Mouse (Mus musculus) neural tube, embryonic 11.5 days (tissue): ENCODE data around the gene Olfr658. TPM values are rescaled to one million over a fixed set of nuclear protein-coding genes. Genes with fewer than 3 reads are reported as not detected.

Source experiments
- ATAC-seq: fragments of 200-750 bp; cut with Nextera tagmentation; 2 replicates; pipeline ENCODE4 v1.8.0; 2017; ENCODE audit warnings: moderate number of reproducible peaks, mild to moderate bottlenecking, moderate TSS enrichment, moderate library complexity; ENCODE audit not compliant: insufficient read depth, low FRiP score, low TSS enrichment
- DNase-seq: peaks from one replicate; pipeline ENCODE4 v3.0.0-alpha.2; 2015; ENCODE audit warnings: low spot score
- H3K27ac ChIP-seq: fragments of 300-500 bp; sonication (generic); 2 replicates; pipeline ENCODE4 v1.5.1; 2014; ENCODE audit warnings: low read depth, mild to moderate bottlenecking, low read length
- H3K27me3 ChIP-seq: fragments of 300-500 bp; sonication (generic); 2 replicates; pipeline ENCODE4 v1.6.1; 2014; ENCODE audit warnings: mild to moderate bottlenecking, low read length, mixed read lengths; ENCODE audit not compliant: control insufficient read depth, insufficient read depth
- H3K36me3 ChIP-seq: fragments of 300-500 bp; sonication (generic); 2 replicates; pipeline ENCODE4 v1.6.1; 2014; ENCODE audit warnings: mild to moderate bottlenecking, low read length, moderate library complexity, mixed read lengths; ENCODE audit not compliant: control insufficient read depth, insufficient read depth
- H3K4me1 ChIP-seq: fragments of 300-500 bp; sonication (generic); 2 replicates; pipeline ENCODE4 v1.6.1; 2014; ENCODE audit warnings: low read length, mixed read lengths; ENCODE audit not compliant: control insufficient read depth, insufficient read depth
- H3K4me2 ChIP-seq: fragments of 300-500 bp; sonication (generic); 2 replicates; pipeline ENCODE4 v1.6.1; 2014; ENCODE audit warnings: low read depth, mild to moderate bottlenecking, moderate library complexity
- H3K4me3 ChIP-seq: fragments of 300-500 bp; sonication (generic); 2 replicates; pipeline ENCODE4 v1.5.1; 2014; ENCODE audit warnings: low read depth, low read length
- H3K9ac ChIP-seq: fragments of 300-500 bp; sonication (generic); 2 replicates; pipeline ENCODE4 v1.6.1; 2014; ENCODE audit warnings: mild to moderate bottlenecking, low read length
- H3K9me3 ChIP-seq: fragments of 300-500 bp; sonication (generic); 2 replicates; pipeline ENCODE4 v1.6.1; 2016; ENCODE audit warnings: low read length; ENCODE audit not compliant: control insufficient read depth
- WGBS: fragments of 180-500 bp; shearing (Covaris S2); extraction: QIAGEN DNeasy Blood & Tissue Kit; methylation state at CpG from one replicate; pipeline ENCODE4 v1.1.7; 2014; 5-methylcytosine and 5-hydroxymethylcytosine counted together
- polyA plus RNA-seq: library from polyadenylated mRNA; unstranded; fragments of >200 nt; fragmentation: Nextera tagmentation; extraction: Ambion mirVana; gene quantifications from 2 replicates; pipeline ENCODE4 v1.2.1, GENCODE M21; 2014

Olfr658 gene
- polyA plus RNA-seq = 0.08 TPM in 1 of 2 replicates, not detected in the other

DNA sequence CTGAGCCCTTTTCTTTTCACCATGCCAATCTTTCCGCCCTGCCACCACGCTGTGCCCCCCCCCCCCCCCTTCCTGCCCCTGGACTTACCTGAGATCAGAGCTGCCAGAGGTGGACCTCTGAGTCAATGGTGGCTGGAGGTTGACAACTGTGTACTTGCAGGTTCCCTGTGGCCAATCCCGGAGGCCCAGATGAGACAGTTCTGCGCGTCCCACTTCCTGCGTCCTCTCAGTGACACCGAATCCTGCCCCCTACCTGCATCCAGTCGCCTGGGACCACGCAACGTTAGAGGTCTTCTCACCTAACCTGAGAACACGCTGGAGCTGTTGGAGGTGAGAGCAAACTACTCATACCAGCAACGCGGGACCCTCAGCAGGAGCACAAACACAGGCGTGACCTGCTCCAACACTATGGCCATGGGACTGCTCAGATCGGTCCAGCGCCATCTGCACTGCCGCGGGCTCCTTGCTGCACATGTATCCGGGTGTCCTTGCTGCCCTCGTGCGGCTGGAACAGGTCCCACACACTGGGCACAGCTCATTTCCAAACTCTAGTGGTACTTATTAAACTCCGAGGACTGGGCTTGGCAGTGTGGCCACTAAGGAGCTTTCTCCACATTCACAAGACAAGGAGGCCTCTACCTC is at the start of gene Olfr658:
Gene Olfr658 (minus strand): TSS at position 465 of the 642 bp plus-strand sequence.
- no peaks in the 10 kb centered on the region for H3K36me3 ChIP-seq
- no peaks in the 10 kb centered on the region for H3K9me3 ChIP-seq
- no peaks in the 10 kb centered on the region for H3K27me3 ChIP-seq
- no peaks in the 10 kb centered on the region for H3K4me1 ChIP-seq
- DNase-seq (peak; percentile 72), ATAC-seq (peak; percentile 91)
- H3K4me3 ChIP-seq = peak within 1 kb of the TSS; percentile 27
- H3K27ac ChIP-seq = no peak within 1 kb of the TSS
- H3K4me2 ChIP-seq = peak within 1 kb of the TSS; percentile 37
- 24% methylated on average over 22 of the region's 22 CpGs for WGBS
- H3K9ac ChIP-seq = no peak within 1 kb of the TSS

GRCm38 (mm10) chr7:104686201-104686600 is 39.1 kb upstream of the Olfr658 start, which contains the start of gene Olfr661:
Gene Olfr661, plus strand, starts transcription at chr7:104686501.
- H3K27ac ChIP-seq = no peak within 1 kb of the TSS
- ATAC-seq (no peak), DNase-seq (no peak)
- H3K4me2 ChIP-seq = no peak within 1 kb of the TSS
- 90% methylated on average over 2 of the region's 2 CpGs for WGBS
- no peaks in the 10 kb centered on the region for H3K9me3 ChIP-seq
- H3K4me3 ChIP-seq = no peak within 1 kb of the TSS
- H3K9ac ChIP-seq = no peak within 1 kb of the TSS
- H3K36me3 ChIP-seq = no peaks in the 10 kb centered on the region
- no peaks in the 10 kb centered on the region for H3K4me1 ChIP-seq
- H3K27me3 ChIP-seq = no peaks in the 10 kb centered on the region

DNA sequence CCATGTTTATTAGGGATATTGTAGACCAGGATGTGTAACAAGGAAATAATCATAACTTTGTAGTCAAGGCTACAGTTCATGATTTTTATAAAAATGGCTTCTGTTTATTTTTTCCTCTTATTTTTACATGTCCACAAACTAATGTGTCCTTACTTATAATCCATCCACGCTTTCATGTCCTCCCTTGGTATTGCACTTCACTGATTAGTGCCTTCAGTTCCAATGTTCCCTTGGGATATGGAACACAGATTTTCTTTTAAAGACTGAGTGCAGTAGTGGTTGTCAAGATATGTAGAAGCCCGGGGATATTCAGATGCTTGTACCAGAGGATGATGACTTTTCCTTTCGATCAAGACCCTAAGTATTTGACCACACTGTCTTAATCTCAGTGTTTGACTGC is 19.3 kb upstream of the Olfr658 start, which contains the start of gene Olfr659:
Gene Olfr659 (plus strand): TSS at position 301 of the 400 bp plus-strand sequence.
- Histone ChIP-seq H3K9ac (no peak within 1 kb of the TSS), H3K4me1 (no peaks in the 10 kb centered on the region), H3K4me2 (no peak within 1 kb of the TSS), H3K9me3 (no peaks in the 10 kb centered on the region), H3K27me3 (no peaks in the 10 kb centered on the region), H3K4me3 (no peak within 1 kb of the TSS), H3K27ac (no peak within 1 kb of the TSS), H3K36me3 (no peaks in the 10 kb centered on the region)
- no peak for ATAC-seq
- no peak for DNase-seq
- WGBS = 93% methylated on average over 3 of the region's 3 CpGs

GRCm38 (mm10) chr7:104624494-104624893 is 22.6 kb downstream of the Olfr658 start, which contains the start of gene Olfr657:
Gene Olfr657, plus strand, starts transcription at chr7:104624794.
- Histone ChIP-seq H3K9ac (no peak within 1 kb of the TSS), H3K4me2 (no peak within 1 kb of the TSS), H3K27ac (no peak within 1 kb of the TSS), H3K9me3 (no peaks in the 10 kb centered on the region), H3K4me3 (no peak within 1 kb of the TSS), H3K27me3 (no peaks in the 10 kb centered on the region), H3K4me1 (no peaks in the 10 kb centered on the region), H3K36me3 (no peaks in the 10 kb centered on the region)
- no peak for DNase-seq
- no peak for ATAC-seq

GRCm38 (mm10) chr7:104613655-104614054 is 33.5 kb downstream of the Olfr658 start, which contains the start of gene Olfr656:
Gene Olfr656, plus strand, starts transcription at chr7:104613955.
- Histone ChIP-seq H3K27ac (no peak within 1 kb of the TSS), H3K27me3 (no peaks in the 10 kb centered on the region), H3K4me3 (no peak within 1 kb of the TSS), H3K9me3 (no peaks in the 10 kb centered on the region), H3K9ac (no peak within 1 kb of the TSS), H3K4me2 (no peak within 1 kb of the TSS), H3K36me3 (no peaks in the 10 kb centered on the region), H3K4me1 (no peaks in the 10 kb centered on the region)
- DNase-seq = no peak
- no peak for ATAC-seq
- WGBS = 83% methylated on average over 4 of the region's 4 CpGs

DNA sequence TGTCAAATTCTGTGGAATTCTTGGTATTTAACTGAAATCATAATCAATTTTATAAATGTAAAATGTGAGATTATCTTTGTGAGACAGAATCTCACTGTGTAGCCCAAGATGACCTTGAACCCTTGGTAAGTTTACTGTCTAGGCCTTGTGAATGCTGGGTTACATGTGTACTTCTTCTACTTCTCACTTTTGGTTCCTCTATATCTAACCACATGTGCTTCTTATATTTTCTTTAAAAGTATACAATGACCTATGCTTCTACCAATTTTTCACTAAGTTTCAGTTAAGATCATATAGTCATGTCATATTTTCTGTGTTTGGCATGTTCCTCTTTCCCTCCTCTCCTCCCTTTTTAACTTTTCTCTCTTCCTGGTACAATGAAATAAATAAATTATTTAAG is 42.4 kb downstream of the Olfr658 start:
- H3K36me3 ChIP-seq = no peaks in the 10 kb centered on the region
- no peaks in the 10 kb centered on the region for H3K9me3 ChIP-seq
- ATAC-seq (no peak), DNase-seq (no peak)
- H3K4me2 ChIP-seq = no peak overlapping the region
- H3K27me3 ChIP-seq = no peaks in the 10 kb centered on the region
- no peak overlapping the region for H3K9ac ChIP-seq
- H3K4me1 ChIP-seq = no peaks in the 10 kb centered on the region
- H3K27ac ChIP-seq = no peak overlapping the region
- no peak overlapping the region for H3K4me3 ChIP-seq

DNA sequence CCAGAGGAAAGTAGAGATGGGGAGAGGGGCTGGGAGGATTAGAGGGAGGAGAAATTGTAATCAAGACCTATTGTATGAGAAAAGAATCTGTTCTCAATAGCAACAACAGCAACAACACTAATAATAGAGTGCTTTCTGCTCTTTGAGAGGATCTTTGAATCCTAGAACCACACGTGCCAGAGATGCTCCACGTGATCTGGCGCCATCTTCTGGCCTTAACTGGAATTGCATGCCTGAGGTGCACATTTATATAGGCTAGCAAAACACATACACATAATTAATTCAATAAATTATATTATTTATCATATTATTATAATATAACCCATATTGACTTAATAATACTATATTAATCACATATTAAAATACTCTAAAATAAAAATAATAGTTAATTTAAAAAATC is 43.9 kb downstream of the Olfr658 start:
- Histone ChIP-seq H3K4me2 (no peak overlapping the region), H3K27me3 (no peaks in the 10 kb centered on the region), H3K9ac (no peak overlapping the region), H3K4me3 (no peak overlapping the region), H3K36me3 (no peaks in the 10 kb centered on the region), H3K4me1 (no peaks in the 10 kb centered on the region), H3K27ac (no peak overlapping the region), H3K9me3 (no peaks in the 10 kb centered on the region)
- 5% methylated on average over 3 of the region's 3 CpGs for WGBS
- ATAC-seq (no peak), DNase-seq (peak; percentile 26)

GRCm38 (mm10) chr7:104601679-104602078 is 45.4 kb downstream of the Olfr658 start, which contains the start of gene Olfr655:
Gene Olfr655, minus strand, starts transcription at chr7:104601779.
- Histone ChIP-seq H3K9me3 (no peaks in the 10 kb centered on the region), H3K9ac (no peak within 1 kb of the TSS), H3K4me2 (no peak within 1 kb of the TSS), H3K36me3 (no peaks in the 10 kb centered on the region), H3K27me3 (no peaks in the 10 kb centered on the region), H3K4me1 (no peaks in the 10 kb centered on the region), H3K27ac (no peak within 1 kb of the TSS), H3K4me3 (no peak within 1 kb of the TSS)
- no peak for ATAC-seq
- no peak for DNase-seq
- 94% methylated on average over 2 of the region's 2 CpGs for WGBS
